Comparison of ENCODE assay signal across 16 mouse cellular contexts in the genomic region with DNA sequence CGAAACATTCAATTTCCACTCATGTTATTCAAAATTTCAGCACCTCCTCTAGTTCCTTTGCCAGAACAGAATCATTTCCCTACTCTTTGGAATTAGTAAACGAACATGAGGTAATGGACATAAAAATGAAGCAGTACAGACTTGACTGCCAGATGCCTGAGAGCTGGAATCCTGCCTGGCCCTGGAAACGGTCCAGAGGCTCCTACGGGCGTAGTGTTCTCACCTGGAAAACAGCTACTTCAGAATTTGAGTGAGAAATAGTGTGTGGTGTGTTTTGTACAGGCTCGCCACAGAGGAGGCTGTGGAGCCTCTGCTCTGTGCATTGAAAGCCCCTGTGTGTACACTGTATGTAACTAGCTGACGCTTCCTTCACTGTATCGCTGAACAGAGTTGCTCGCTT. TPM values are rescaled to one million over a fixed set of nuclear protein-coding genes. Genes with fewer than 3 reads are reported as not detected.
A peak's percentile ranks its signal among the peaks of the same experiment; 100 is the strongest.
DNase-seq lines count a peak whose midpoint lies in the region; ATAC-seq and TF ChIP-seq lines count a peak whose summit lies in the region.
"Had no signal": no experiment of that assay in that cellular context is flagged by ENCODE, and none has a peak within 500 bp of the region (broad histone marks: within the 10 kb centered on the region; RNA-seq: fewer than 3 reads in every experiment).

No protein-coding gene starts in this region.

- no peak for TF ChIP-seq POLR2A in limb, embryonic 14.5 days (IDR thresholded peaks at IDR 0.05; ENCODE audit: borderline replicate concordance, extremely low read depth, insufficient read depth, insufficient read length)

- intact Hi-C loops in left cerebral cortex, postnatal 10 days (cut with DNase I): no loop called here
- intact Hi-C loops in gastrocnemius, postnatal 36 days (cut with DNase I): no loop called here

- H3K4me1 ChIP-seq in limb, embryonic 14.5 days (ENCODE audit: control insufficient read depth, insufficient read depth, low read length): peaks cover 32% of the 10 kb centered on the region
- H3K4me1 ChIP-seq: liver, embryonic 15.5 days had no signal

- no peaks in the 10 kb centered on the region for H3K27me3 ChIP-seq in limb, embryonic 14.5 days (ENCODE audit: control insufficient read depth, insufficient read depth, low read length)
- H3K27me3 ChIP-seq: heart, embryonic 13.5 days; liver, embryonic 15.5 days; neural tube, embryonic 13.5 days; Patski had no signal

- DNase-seq in layer of hippocampus, adult 11-12 months (ENCODE audit: low spot score): peak; percentile 62
- no peak for DNase-seq in layer of hippocampus, adult 18-20 months (ENCODE audit: low spot score in 2 of 2)
- peak; percentile 56 for DNase-seq in kidney, postnatal 10 days
- peak; percentile 94 for DNase-seq in limb, embryonic 14.5 days (ENCODE audit: low spot score)
- DNase-seq in lung, postnatal 36 days: peak; percentile 91
- DNase-seq in left cerebral cortex, postnatal 10 days (ENCODE audit: extremely low spot score in 1 of 2, low spot score in 2 of 2): no peak
- no peak for DNase-seq in gastrocnemius, postnatal 36 days
- DNase-seq: gastrocnemius, postnatal 10 days had no signal

- H3K27ac ChIP-seq in limb, embryonic 14.5 days (replicated peaks; ENCODE audit: low read depth, low read length): peak overlapping the region; percentile 72; the same call in 1 of the 2 replicates
- H3K27ac ChIP-seq: heart, embryonic 13.5 days; left cerebral cortex, adult 2 months; liver, embryonic 15.5 days; neural tube, embryonic 13.5 days had no signal

- ATAC-seq in limb, embryonic 14.5 days (ENCODE audit: low FRiP score, low read depth): peak; percentile 83
- ATAC-seq: forebrain, embryonic 16.5 days; intestine, postnatal 0 days; midbrain, embryonic 16.5 days; Patski had no signal

- no peak overlapping the region; the same call in 1 of the 2 replicates for H3K4me2 ChIP-seq in limb, embryonic 14.5 days (replicated peaks; ENCODE audit: low read depth, low read length, severe bottlenecking)
- H3K4me2 ChIP-seq: heart, embryonic 13.5 days; liver, embryonic 15.5 days; neural tube, embryonic 13.5 days had no signal

- 28% methylated on average over 9 of the region's 9 CpGs for WGBS in limb, embryonic 14.5 days

- no peak overlapping the region for H3K4me3 ChIP-seq in limb, embryonic 14.5 days (replicated peaks; ENCODE audit: low read length)
- H3K4me3 ChIP-seq: heart, embryonic 13.5 days; left cerebral cortex, adult 2 months; liver, embryonic 15.5 days; neural tube, embryonic 13.5 days had no signal

- H3K9ac ChIP-seq in limb, embryonic 14.5 days (ENCODE audit: low read depth, low read length, severe bottlenecking): no peak overlapping the region
- H3K9ac ChIP-seq: heart, embryonic 13.5 days; liver, embryonic 15.5 days; neural tube, embryonic 13.5 days had no signal

- no peaks in the 10 kb centered on the region for H3K9me3 ChIP-seq in limb, embryonic 14.5 days (ENCODE audit: control insufficient read depth, low read length)
- H3K9me3 ChIP-seq: heart, embryonic 13.5 days; liver, embryonic 15.5 days; neural tube, embryonic 13.5 days had no signal

- H3K36me3 ChIP-seq in limb, embryonic 14.5 days (ENCODE audit: control insufficient read depth, insufficient read depth, low read length): no peaks in the 10 kb centered on the region
- H3K36me3 ChIP-seq: heart, embryonic 13.5 days; liver, embryonic 15.5 days; neural tube, embryonic 13.5 days had no signal

RNA-seq across cellular contexts. Expression of gene Iqch, which starts 5.6 kb away (rescaled TPM):
- total RNA-seq in layer of hippocampus, adult 18-20 months (2021): under 1 TPM in 1 of 2 experiments, not detected in 1; 0.07 TPM
- 0.05 TPM in 2 replicates for polyA plus RNA-seq in limb, embryonic 14.5 days (2012; rRNA removed)
- polyA plus RNA-seq in limb, embryonic 14.5 days (2014; fragmentation: Nextera tagmentation; extraction: Ambion mirVana): 0.07 and 0.11 TPM in 2 replicates
- total RNA-seq in left cerebral cortex, postnatal 10 days (2021): not detected
- not detected for total RNA-seq in gastrocnemius, postnatal 36 days (2021)
- total RNA-seq: gastrocnemius, postnatal 10 days; left cerebral cortex, adult 2 months had no signal
- polyA plus RNA-seq: heart, embryonic 13.5 days; intestine, postnatal 0 days; liver, embryonic 15.5 days had no signal

RNA-seq across cellular contexts. Expression of gene Aagab, which starts 5.8 kb away (rescaled TPM):
- total RNA-seq in layer of hippocampus, adult 18-20 months (2021): 10 to 100 TPM; 59.0 to 64.8 TPM
- polyA plus RNA-seq in limb, embryonic 14.5 days (2012; rRNA removed): 12.6 and 12.7 TPM in 2 replicates
- polyA plus RNA-seq in limb, embryonic 14.5 days (2014; fragmentation: Nextera tagmentation; extraction: Ambion mirVana): 25.9 and 27.4 TPM in 2 replicates
- total RNA-seq in left cerebral cortex, postnatal 10 days (2021): 10 to 100 TPM; 47.9 to 56.2 TPM
- 10 to 100 TPM; 10.9 TPM for total RNA-seq in gastrocnemius, postnatal 36 days (2021)

Comparison
In these comparisons a context has a peak if more than half of its experiments do, and no peak if none do; other contexts are left out.
1. DNase-seq: peak in layer of hippocampus, adult 11-12 months (single experiment), kidney, postnatal 10 days (single experiment), limb, embryonic 14.5 days (single experiment) and lung, postnatal 36 days (single experiment); none in layer of hippocampus, adult 18-20 months (0 of 2), left cerebral cortex, postnatal 10 days (0 of 2) and gastrocnemius, postnatal 36 days (0 of 2).
2. RNA of gene Aagab, which starts 5.8 kb away (total RNA-seq): 59.0 to 64.8 TPM in layer of hippocampus, adult 18-20 months and 47.9 to 56.2 TPM in left cerebral cortex, postnatal 10 days; 10.9 TPM in gastrocnemius, postnatal 36 days; every median in the first group is over 4 times any median in the second.